Mouse (Mus musculus): ENCODE measurements at regions not wholly inside any gene's neighbourhood (a gene's known extent, or its start where the extent isn't known, plus 50 kb on each side); places are given as distances from the start of the nearest gene placed in this dataset.

DNA sequence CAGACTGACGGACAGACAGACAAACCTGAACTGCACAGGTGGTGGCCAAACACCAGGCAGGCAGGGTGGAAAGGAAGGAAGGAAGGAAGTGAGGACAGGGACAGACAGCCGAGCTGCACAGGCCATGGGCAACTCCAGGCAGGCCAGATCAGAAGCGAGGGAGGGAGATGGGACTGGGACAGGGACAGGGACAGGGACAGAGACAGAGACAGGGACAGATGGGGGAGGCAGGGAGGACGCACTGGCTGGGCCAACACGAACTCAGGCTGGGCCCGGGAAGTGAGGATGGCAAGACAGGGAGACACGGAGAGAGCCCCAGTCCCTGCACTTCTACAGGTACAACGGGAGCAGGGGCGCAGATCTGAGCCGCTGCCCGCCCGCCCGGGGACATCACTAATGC, 94.9 kb upstream of the Rab39b start:
- no peak for TF ChIP-seq NANOG (IDR thresholded peaks at IDR 0.05; ENCODE audit: borderline replicate concordance, low read length)
- no peak for TF ChIP-seq POU5F1 (IDR thresholded peaks at IDR 0.05; ENCODE audit: borderline replicate concordance, low read length)
- TF ChIP-seq CTCF (conservative IDR thresholded peaks at IDR 0.05; ENCODE audit: low read length) = no peak
- H3K4me3 ChIP-seq (replicated peaks; ENCODE audit: low read length) = peak overlapping the region; percentile 23; the same call in 1 of the 2 replicates
- no peaks in the 10 kb centered on the region for H3K36me3 ChIP-seq (ENCODE audit: insufficient read depth, low read length)
- no peaks in the 10 kb centered on the region for H3K27me3 ChIP-seq (ENCODE audit: insufficient read depth, low read length)
- H3K9me3 ChIP-seq (ENCODE audit: low read length) = peaks cover 66% of the 10 kb centered on the region
- no peaks in the 10 kb centered on the region for H3K4me1 ChIP-seq (replicated peaks; ENCODE audit: low read depth, low read length)

- no peaks in the 10 kb centered on the region for H3K4me1 ChIP-seq (replicated peaks; ENCODE audit: low read depth, low read length)
- peaks cover 45% of the 10 kb centered on the region for H3K9me3 ChIP-seq (ENCODE audit: low read length)
- H3K36me3 ChIP-seq (ENCODE audit: insufficient read depth, low read length) = no peaks in the 10 kb centered on the region
- TF ChIP-seq CTCF (conservative IDR thresholded peaks at IDR 0.05; ENCODE audit: low read length) (no peak), NANOG (IDR thresholded peaks at IDR 0.05; ENCODE audit: borderline replicate concordance, low read length) (no peak), POU5F1 (IDR thresholded peaks at IDR 0.05; ENCODE audit: borderline replicate concordance, low read length) (no peak)
- H3K27me3 ChIP-seq (ENCODE audit: insufficient read depth, low read length) = no peaks in the 10 kb centered on the region
- H3K4me3 ChIP-seq (replicated peaks; ENCODE audit: low read length) = no peak overlapping the region
These were observed 89.6 kb upstream of the Rab39b start for GRCm38 (mm10) chrX:75667636-75668035.

DNA sequence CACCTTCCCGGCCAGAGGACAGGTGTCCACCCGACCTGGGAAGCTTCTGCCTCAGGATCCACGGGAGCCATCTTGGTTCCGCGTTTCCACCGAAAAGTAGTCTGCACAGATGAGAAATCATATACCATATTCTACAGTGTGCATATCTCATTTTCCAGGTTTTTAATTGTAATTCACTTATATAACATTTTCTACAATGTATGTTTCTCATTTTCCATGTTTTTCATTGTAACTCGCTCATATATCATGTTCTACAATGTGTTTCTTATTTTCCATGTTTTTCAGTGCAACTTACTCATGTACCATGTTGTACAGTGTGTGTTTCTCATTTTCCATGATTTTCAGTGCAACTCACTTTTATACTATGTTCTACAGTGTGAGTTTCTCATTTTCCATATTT, 65.4 kb upstream of the Rab39b start:
- Histone ChIP-seq H3K9me3 (ENCODE audit: low read length) (no peaks in the 10 kb centered on the region; the same call in 1 of the 2 replicates), H3K4me1 (replicated peaks; ENCODE audit: low read depth, low read length) (no peaks in the 10 kb centered on the region), H3K36me3 (ENCODE audit: insufficient read depth, low read length) (no peaks in the 10 kb centered on the region), H3K4me3 (replicated peaks; ENCODE audit: low read length) (no peak overlapping the region), H3K27me3 (ENCODE audit: insufficient read depth, low read length) (no peaks in the 10 kb centered on the region)
- TF ChIP-seq CTCF (conservative IDR thresholded peaks at IDR 0.05; ENCODE audit: low read length) = no peak
- no peak for TF ChIP-seq NANOG (IDR thresholded peaks at IDR 0.05; ENCODE audit: borderline replicate concordance, low read length)
- no peak for TF ChIP-seq POU5F1 (IDR thresholded peaks at IDR 0.05; ENCODE audit: borderline replicate concordance, low read length)

Measured in E14TG2a.4 (cell line).